Mouse (Mus musculus) right cerebral cortex, adult 18-20 months (tissue): ENCODE data around the gene Dennd1a.
"Not testable (repeated sequence)": the region's sequence is repeated elsewhere in the genome, so short reads cannot be mapped to it uniquely, and the experiment has no call there.

Source experiments
- DNase-seq: peaks from one replicate; pipeline ENCODE4 v3.0.0; 2022; ENCODE audit warnings: mixed read lengths

Gene Dennd1a

GRCm38 (mm10) chr2:37945598-37946336, 341.4 kb downstream of the Dennd1a start:
- DNase-seq = no peak

GRCm38 (mm10) chr2:37942906-37943305, 344.3 kb downstream of the Dennd1a start:
- DNase-seq = no peak

GRCm38 (mm10) chr2:37941741-37942140, 345.4 kb downstream of the Dennd1a start:
- DNase-seq = no peak

- no peak for DNase-seq
These were observed 346.3 kb downstream of the Dennd1a start for GRCm38 (mm10) chr2:37940845-37941361.

GRCm38 (mm10) chr2:37939997-37940396, 347.2 kb downstream of the Dennd1a start:
- DNase-seq = no peak

GRCm38 (mm10) chr2:37936922-37937321, 350.3 kb downstream of the Dennd1a start:
- DNase-seq = not testable (repeated sequence)

GRCm38 (mm10) chr2:37932240-37932639, 354.9 kb downstream of the Dennd1a start:
- no peak for DNase-seq

- DNase-seq = no peak
These were observed 355.9 kb downstream of the Dennd1a start for GRCm38 (mm10) chr2:37931018-37931930.

- DNase-seq = no peak
These were observed 361.1 kb downstream of the Dennd1a start for GRCm38 (mm10) chr2:37926133-37926503.

- no peak for DNase-seq
These were observed 361.6 kb downstream of the Dennd1a start for GRCm38 (mm10) chr2:37925413-37926132.

GRCm38 (mm10) chr2:37908721-37909506, 378.3 kb downstream of the Dennd1a start:
- peak; percentile 52 for DNase-seq

GRCm38 (mm10) chr2:37908296-37908695, 378.9 kb downstream of the Dennd1a start:
- DNase-seq = no peak

- DNase-seq = peak; percentile 34
These were observed 380.9 kb downstream of the Dennd1a start for GRCm38 (mm10) chr2:37906261-37906660.

GRCm38 (mm10) chr2:37903286-37903685, 383.9 kb downstream of the Dennd1a start:
- no peak for DNase-seq

GRCm38 (mm10) chr2:37883214-37883613, 404.0 kb downstream of the Dennd1a start:
- DNase-seq = no peak

- no peak for DNase-seq
These were observed 405.8 kb downstream of the Dennd1a start for GRCm38 (mm10) chr2:37881262-37881913.

- DNase-seq = no peak
These were observed 407.5 kb downstream of the Dennd1a start for GRCm38 (mm10) chr2:37879697-37880096.

GRCm38 (mm10) chr2:37872791-37873190, 414.4 kb downstream of the Dennd1a start:
- no peak for DNase-seq

- peak; percentile 13 for DNase-seq
These were observed 417.6 kb downstream of the Dennd1a start for GRCm38 (mm10) chr2:37869628-37870027.

GRCm38 (mm10) chr2:37867387-37867786, 419.8 kb downstream of the Dennd1a start:
- DNase-seq = no peak

GRCm38 (mm10) chr2:37857472-37857871, 429.7 kb downstream of the Dennd1a start:
- no peak for DNase-seq

GRCm38 (mm10) chr2:37856955-37857354, 430.2 kb downstream of the Dennd1a start:
- DNase-seq = no peak
